Mouse (Mus musculus): ENCODE measurements at regions not wholly inside any gene's neighbourhood (a gene's known extent, or its start where the extent isn't known, plus 50 kb on each side); places are given as distances from the start of the nearest gene placed in this dataset.

GRCm38 (mm10) chr7:54734039-54734438 is 101.3 kb upstream of the Luzp2 start:
- DNase-seq (ENCODE audit: low spot score in 2 of 2), result peak; percentile 70 to 75

GRCm38 (mm10) chr7:54734861-54735260 is 100.4 kb upstream of the Luzp2 start:
- peak in 1 of 2 experiments; percentile 3 for DNase-seq (ENCODE audit: low spot score in 2 of 2)

GRCm38 (mm10) chr7:54767341-54767740 is 68.0 kb upstream of the Luzp2 start:
- DNase-seq (ENCODE audit: low spot score in 2 of 2), result no peak

- DNase-seq (ENCODE audit: low spot score in 2 of 2), result no peak
Observed at GRCm38 (mm10) chr7:54768683-54769082, 66.6 kb upstream of the Luzp2 start.

GRCm38 (mm10) chr7:54781939-54782520 is 53.3 kb upstream of the Luzp2 start:
- no peak for DNase-seq (ENCODE audit: low spot score in 2 of 2)

- no peak for DNase-seq (ENCODE audit: low spot score in 2 of 2)
Observed at GRCm38 (mm10) chr7:54782604-54783003, 52.7 kb upstream of the Luzp2 start.

GRCm38 (mm10) chr7:54783550-54784529 is 51.5 kb upstream of the Luzp2 start:
- no peak for DNase-seq (ENCODE audit: low spot score in 2 of 2)
